Mouse (Mus musculus): ENCODE measurements around the gene Utp6.
A peak's percentile ranks its signal among the peaks of the same experiment; 100 is the strongest.

The Utp6 gene

GRCm38 (mm10) chr11:79962877-79963183, 640 bp upstream of the Utp6 start:
- no peak for DNase-seq (ENCODE audit: extremely low spot score)

GRCm38 (mm10) chr11:79961346-79962124, 655 bp downstream of the Utp6 start:
- no peak for DNase-seq (ENCODE audit: extremely low spot score)

GRCm38 (mm10) chr11:79947265-79947664, 14.9 kb downstream of the Utp6 start:
- no peak for DNase-seq (ENCODE audit: extremely low spot score)

- DNase-seq (ENCODE audit: extremely low spot score): no peak
Measured at GRCm38 (mm10) chr11:79943601-79944000, 18.6 kb downstream of the Utp6 start.

- DNase-seq (ENCODE audit: extremely low spot score): no peak
Measured at GRCm38 (mm10) chr11:79943136-79943535, 19.1 kb downstream of the Utp6 start.

GRCm38 (mm10) chr11:79935766-79936165, 26.4 kb downstream of the Utp6 start:
- no peak for DNase-seq (ENCODE audit: extremely low spot score)

- no peak for DNase-seq (ENCODE audit: extremely low spot score)
Measured at GRCm38 (mm10) chr11:79922766-79923165, 39.4 kb downstream of the Utp6 start.

- DNase-seq (ENCODE audit: extremely low spot score): no peak
Measured at GRCm38 (mm10) chr11:79922157-79922556, 40.0 kb downstream of the Utp6 start.

- DNase-seq (ENCODE audit: extremely low spot score): no peak
Measured at GRCm38 (mm10) chr11:79920505-79921025, 41.6 kb downstream of the Utp6 start.

- DNase-seq (ENCODE audit: extremely low spot score): peak; percentile 83
Measured at GRCm38 (mm10) chr11:79919685-79920504, 42.3 kb downstream of the Utp6 start.

GRCm38 (mm10) chr11:79915696-79916349, 46.4 kb downstream of the Utp6 start:
- peak; percentile 7 for DNase-seq (ENCODE audit: extremely low spot score)

- no peak for DNase-seq (ENCODE audit: extremely low spot score)
Measured at GRCm38 (mm10) chr11:79908600-79909483, 53.3 kb downstream of the Utp6 start.

- no peak for DNase-seq (ENCODE audit: extremely low spot score)
Measured at GRCm38 (mm10) chr11:79906920-79907319, 55.3 kb downstream of the Utp6 start.

- DNase-seq (ENCODE audit: extremely low spot score): no peak
Measured at GRCm38 (mm10) chr11:79902881-79903481, 59.2 kb downstream of the Utp6 start.

GRCm38 (mm10) chr11:79901146-79901545, 61.0 kb downstream of the Utp6 start:
- no peak for DNase-seq (ENCODE audit: extremely low spot score)

- no peak for DNase-seq (ENCODE audit: extremely low spot score)
Measured at GRCm38 (mm10) chr11:79892259-79892658, 69.9 kb downstream of the Utp6 start.

GRCm38 (mm10) chr11:79890822-79891221, 71.4 kb downstream of the Utp6 start:
- no peak for DNase-seq (ENCODE audit: extremely low spot score)

GRCm38 (mm10) chr11:79886961-79887360, 75.2 kb downstream of the Utp6 start:
- DNase-seq (ENCODE audit: extremely low spot score): no peak

- no peak for DNase-seq (ENCODE audit: extremely low spot score)
Measured at GRCm38 (mm10) chr11:79886395-79886794, 75.8 kb downstream of the Utp6 start.

- DNase-seq (ENCODE audit: extremely low spot score): no peak
Measured at GRCm38 (mm10) chr11:79885713-79886393, 76.3 kb downstream of the Utp6 start.

All from embryo, embryonic 9.5 days (tissue).